Mouse (Mus musculus): ENCODE results near the gene Hnrnpl.

Gene Hnrnpl

GRCm38 (mm10) chr7:28829821-28830220 is 21.5 kb downstream of the Hnrnpl start:
- DNase-seq (ENCODE audit: low spot score) = no peak

DNA sequence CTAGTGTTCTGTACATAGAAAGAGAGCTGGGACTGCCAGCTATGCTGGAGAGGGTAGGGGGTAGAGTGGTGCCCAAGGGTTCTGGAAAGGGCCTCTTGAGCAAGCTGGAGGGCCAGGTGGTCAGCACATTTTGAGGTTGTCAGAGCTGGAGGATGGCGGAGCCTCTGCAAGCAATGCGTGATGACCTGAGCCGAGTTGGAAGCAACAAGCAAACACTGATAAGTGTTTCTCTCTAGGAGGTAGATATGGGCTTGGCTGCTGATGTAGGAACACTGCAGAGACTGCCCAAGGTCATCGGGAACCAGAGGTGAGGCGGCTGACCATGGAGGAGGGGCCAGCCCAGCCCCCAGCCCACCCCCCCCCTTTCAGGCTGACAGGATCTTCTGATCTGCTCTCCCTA is 22.6 kb downstream of the Hnrnpl start:
- DNase-seq (ENCODE audit: low spot score) = no peak

DNA sequence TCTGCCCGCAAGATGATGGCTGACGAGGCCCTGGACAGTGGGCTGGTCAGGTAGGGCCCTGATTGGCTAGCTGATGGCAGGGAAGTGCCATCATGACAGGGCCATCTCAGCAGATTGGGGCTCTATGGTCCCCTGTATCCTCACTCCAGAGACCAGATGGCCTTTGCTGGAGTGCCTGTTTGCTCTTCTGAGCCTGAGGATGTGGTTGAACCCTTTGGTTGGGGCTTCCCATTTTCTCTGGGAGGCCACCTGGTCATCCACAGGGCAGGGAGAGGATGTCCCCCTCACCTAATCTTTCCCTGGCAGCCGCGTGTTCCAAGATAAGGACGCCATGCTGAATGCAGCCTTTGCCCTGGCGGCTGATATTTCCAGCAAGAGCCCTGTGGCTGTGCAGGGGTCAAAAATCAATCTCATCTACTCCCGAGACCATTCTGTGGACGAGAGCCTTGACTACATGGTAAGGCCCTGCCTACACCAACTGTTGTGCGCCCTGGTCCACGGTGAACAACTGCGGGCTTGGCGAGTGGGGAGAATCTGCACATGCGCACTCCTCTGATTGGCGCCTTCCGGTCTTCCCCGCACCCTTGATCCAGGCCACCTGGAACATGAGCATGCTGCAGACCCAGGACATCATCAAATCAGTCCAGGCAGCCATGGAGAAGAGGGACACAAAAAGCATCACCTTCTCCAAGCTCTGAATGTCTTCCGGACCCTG is 23.2 kb downstream of the Hnrnpl start:
- DNase-seq (ENCODE audit: low spot score) = no peak

DNA sequence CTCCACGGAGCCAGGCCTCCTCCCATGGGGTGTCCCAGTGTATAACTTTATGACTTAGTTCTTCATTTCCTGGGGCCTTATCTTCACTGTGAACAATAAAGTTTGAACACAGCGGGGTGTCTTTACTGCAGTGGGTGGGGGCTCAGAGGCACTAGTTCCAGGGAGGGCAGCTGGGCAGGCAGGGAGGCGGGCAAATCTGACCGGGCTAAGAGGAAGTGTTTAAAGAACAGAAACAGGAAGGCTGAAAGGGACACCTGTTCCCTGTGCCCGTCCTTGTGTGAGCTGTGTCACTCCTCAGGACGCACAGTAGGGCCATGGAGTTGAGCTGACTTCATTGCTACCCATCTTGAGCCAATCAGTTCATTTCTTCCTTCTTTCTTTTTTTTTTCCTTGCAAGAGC is 23.8 kb downstream of the Hnrnpl start:
- DNase-seq (ENCODE audit: low spot score) = no peak

DNA sequence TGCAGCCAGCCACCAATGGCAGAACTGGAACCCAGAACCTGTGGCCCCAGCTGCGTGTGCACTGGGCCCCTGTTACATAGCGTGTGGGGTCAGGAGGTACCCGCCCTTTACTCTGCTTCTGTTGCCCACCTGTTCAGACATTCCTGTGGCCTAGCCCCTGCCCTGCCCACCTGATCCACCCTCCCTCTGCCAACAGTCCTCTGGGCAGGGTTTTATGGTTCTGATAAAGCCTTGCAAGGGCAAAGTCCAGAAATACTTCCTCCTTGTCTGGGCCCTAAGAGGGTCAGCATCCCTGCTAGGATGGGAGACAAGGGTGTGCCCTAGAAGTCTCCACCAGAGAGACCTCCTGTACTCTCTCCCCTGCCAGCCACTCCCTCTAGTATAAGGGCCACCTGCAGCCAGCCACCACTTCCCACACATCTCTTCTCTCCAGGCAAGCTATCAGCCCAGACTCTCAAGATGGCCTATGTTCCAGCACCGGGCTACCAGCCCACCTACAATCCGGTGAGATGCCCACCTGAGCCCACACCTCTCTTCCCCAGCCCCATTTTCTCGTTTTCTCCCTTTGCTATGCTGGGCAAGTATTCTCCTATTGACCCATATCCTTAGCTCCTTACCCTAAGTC is 25.5 kb downstream of the Hnrnpl start, which contains the start of gene Lgals4:
Lgals4 (plus strand) TSS at position 132 of the 625 bp plus-strand sequence.
- DNase-seq (ENCODE audit: low spot score) = no peak

DNA sequence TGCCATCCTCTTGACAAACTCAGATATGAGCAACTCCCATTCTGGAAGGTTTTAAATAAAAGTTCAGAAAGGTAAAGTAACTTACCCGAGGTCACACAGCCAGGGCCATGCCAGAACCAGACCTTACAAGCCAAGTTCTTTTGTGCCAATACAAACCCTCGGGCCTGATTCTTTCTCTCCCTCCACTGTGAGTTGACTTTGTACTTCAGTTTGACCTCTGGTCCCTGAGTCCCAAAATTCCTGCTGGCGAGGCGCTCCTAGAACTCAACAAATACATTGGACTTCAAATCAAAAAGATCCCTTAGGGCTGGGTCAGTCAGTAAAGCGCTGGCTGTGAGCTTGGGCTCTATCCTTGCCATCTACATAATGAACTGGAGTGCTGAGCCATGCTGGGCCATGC is 28.6 kb downstream of the Hnrnpl start:
- DNase-seq (ENCODE audit: low spot score) = no peak

DNA sequence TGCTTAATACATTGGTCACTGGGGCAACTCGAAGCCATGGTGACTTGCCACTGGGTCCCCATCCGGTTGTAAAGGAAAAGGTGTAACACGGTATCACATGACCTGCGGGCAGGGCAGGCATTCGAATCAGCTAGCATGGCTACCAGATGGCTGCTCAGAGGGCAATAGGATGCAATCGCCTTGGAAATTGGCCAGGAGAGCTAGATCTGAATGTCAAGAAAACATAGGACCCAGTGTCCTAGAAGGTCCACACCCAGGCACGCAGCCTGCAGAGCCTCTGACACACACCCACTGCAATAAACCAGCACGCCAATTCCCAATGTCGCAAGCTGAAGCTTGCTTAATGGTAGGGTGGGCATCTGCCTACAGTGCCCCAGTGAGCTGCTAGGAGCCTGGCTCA is 30.0 kb downstream of the Hnrnpl start:
- no peak for DNase-seq (ENCODE audit: low spot score)

- no peak for DNase-seq (ENCODE audit: low spot score)
Observed at GRCm38 (mm10) chr7:28847273-28847672, 38.9 kb downstream of the Hnrnpl start.

DNA sequence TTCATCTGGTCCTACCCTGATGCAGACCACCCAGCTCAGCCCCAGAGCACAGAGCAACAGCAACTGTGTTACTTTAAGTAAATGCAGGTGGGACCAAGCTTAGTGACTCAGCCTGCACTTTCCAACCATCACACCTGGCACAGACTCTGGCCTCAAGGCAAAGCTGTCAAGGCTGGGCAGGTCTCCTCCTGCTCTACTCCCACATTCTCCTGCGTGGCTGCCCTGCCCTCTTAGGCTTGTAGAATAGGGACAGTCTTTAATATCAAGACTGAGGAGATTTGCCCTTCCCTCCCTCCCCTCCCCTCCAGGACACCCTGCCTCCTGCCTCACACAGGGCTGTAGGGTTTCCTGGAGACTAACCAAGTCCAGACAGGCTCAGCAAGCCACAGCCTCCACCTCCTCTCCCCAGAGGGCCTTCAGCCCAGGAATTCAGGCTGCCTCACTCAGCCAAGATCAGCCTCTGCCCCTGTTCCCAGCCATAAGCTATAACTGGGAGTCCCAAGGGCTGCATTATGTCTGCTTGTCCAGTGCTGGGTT is 41.4 kb downstream of the Hnrnpl start:
- no peak for DNase-seq (ENCODE audit: low spot score)

- DNase-seq (ENCODE audit: low spot score) = no peak
Observed at GRCm38 (mm10) chr7:28850642-28851041, 42.3 kb downstream of the Hnrnpl start.

GRCm38 (mm10) chr7:28859953-28860352 is 51.6 kb downstream of the Hnrnpl start:
- DNase-seq (ENCODE audit: low spot score) = no peak

GRCm38 (mm10) chr7:28860898-28861297 is 52.6 kb downstream of the Hnrnpl start:
- DNase-seq (ENCODE audit: low spot score) = no peak

DNA sequence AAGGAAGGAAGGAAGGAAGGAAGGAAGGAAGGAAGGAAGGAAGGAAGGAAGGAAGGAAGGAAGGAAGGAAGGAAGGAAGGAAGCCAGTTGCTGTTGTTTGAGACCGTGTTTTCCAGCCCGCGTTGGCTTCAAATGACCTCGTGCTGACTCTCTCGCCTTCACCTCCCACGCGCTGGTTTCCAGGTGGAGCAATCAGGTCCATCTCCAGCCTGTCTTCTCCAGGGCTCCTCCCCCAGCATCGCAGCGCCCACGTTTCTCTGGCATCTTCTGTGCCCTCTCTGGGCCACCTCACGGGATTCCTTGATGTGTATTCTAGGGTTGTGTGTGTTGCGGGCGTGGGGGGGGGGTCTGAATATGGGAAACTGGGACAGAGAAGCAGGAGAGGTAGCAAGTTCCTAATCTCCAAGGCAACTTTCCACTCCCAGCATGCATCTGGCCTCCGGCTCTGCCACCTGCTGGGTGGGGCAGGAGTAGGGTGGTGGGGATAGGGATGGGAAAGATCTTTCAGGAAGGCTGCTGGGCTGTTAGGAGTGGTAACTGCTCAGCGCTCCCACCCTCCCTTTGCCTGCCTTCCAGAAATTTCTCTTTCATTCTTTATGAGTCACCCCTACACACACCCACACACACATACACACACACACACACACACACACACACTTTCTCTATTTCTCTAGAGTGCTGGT is 54.6 kb downstream of the Hnrnpl start:
- no peak for DNase-seq (ENCODE audit: low spot score)

DNA sequence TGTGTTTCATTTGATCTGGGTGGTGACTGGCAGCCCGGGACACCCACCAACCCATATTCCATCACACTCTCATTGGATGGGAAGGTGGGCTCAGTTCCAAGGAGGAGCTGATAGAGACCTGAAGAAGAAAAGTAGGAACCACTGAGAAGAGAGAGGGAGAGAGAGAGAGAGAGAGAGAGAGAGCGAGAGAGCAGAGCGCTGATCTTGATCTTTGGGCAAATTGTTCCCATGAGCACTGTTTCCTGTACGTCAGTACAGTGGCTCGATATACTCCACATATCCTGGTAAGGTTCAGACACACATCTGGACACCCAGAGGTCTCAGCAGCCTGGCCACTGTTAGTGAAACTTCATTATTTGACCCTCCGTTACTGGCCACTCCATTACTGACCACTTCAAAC is 55.2 kb downstream of the Hnrnpl start, which contains the start of gene Lgals7:
Lgals7 (plus strand) TSS at position 314 of the 400 bp plus-strand sequence.
- DNase-seq (ENCODE audit: low spot score) = no peak

DNA sequence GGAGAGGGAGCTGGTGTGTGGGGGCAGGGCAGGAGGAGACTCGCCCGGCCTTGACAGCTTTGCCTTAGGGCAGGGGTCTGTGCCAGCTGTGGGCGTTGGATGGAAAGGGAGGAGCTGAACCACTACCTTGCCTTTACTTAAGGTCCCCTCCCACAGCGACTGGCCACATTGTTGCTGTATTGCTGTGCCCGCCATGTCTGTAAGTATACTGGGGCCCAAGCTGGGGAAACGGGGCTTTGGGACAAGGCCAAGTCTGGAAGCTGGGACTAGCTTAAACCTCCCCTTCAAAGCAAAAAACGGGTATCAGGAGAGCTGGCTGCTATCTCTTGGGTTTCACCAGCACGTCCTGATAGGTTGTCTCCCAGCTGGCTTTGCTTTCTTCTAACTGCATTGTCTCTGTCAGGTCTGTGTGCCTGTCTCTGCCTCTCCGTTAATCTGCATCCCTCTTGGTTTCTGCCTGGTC is 56.0 kb downstream of the Hnrnpl start:
- DNase-seq (ENCODE audit: low spot score) = no peak

- DNase-seq (ENCODE audit: low spot score) = peak; percentile 85
Observed at GRCm38 (mm10) chr7:28865481-28866300, 57.4 kb downstream of the Hnrnpl start.

GRCm38 (mm10) chr7:28866769-28867507 is 58.6 kb downstream of the Hnrnpl start:
- peak; percentile 27 for DNase-seq (ENCODE audit: low spot score)

DNA sequence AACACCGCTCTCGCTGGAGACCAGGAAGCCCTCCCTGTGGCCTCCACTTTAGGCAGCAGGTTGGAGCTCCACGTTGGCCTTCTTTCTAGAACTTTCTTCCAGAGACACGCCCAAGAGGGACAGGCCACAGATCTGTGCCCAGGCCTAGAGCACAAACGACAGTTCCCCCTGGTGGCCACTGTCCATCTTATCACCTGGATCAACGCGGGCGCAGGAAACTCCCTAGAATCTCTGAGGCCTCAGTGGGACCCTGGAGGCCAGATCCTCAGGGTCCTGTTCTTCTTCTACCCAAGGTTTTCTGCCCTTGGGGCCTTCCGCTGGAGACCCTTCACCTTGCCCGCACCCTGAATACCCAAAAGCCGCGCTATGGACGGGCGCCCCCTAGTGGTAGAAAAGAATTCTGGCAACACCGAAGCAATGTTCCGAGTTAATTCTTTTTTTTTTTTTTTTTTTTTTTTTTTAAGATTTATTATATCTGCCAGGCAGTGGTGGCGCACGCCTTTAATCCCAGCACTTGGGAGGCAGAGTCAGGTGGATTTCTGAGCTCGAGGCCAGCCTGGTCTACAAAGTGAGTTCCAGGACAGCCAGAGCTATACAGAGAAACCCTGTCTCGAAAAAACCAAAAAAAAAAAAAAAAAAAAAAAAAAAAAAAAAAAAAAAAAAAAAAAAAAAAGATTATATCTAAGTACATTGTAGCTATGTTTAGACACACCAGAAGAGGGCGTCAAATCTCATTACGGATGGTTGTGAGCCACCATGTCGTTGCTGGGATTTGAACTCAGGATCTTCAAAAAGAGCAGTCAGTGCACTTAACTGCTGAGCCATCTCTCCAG is 59.4 kb downstream of the Hnrnpl start:
- DNase-seq (ENCODE audit: low spot score) = peak; percentile 72

GRCm38 (mm10) chr7:28870901-28871664 is 62.7 kb downstream of the Hnrnpl start:
- DNase-seq (ENCODE audit: low spot score) = no peak

Data from ovary, postnatal 36 days (tissue).